Mouse (Mus musculus) CD4-positive, CD25-positive, alpha-beta regulatory T cell, adult 2 months (primary cell): ENCODE measurements around the gene Epop.

ENCODE experiments used
- DNase-seq: peaks from one replicate; pipeline ENCODE4 v3.0.0-alpha.2; 2012; ENCODE audit warnings: low read depth, low spot score

Gene Epop

GRCm38 (mm10) chr11:97590227-97590960, 39.1 kb downstream of the Epop start:
- no peak for DNase-seq

GRCm38 (mm10) chr11:97589216-97589615, 40.3 kb downstream of the Epop start:
- no peak for DNase-seq

- no peak for DNase-seq
These were observed 43.6 kb downstream of the Epop start for GRCm38 (mm10) chr11:97585932-97586331.

GRCm38 (mm10) chr11:97584476-97584875, 45.0 kb downstream of the Epop start:
- DNase-seq = no peak

- DNase-seq = no peak
These were observed 50.2 kb downstream of the Epop start for GRCm38 (mm10) chr11:97579088-97579857.

GRCm38 (mm10) chr11:97578286-97578685, 51.2 kb downstream of the Epop start:
- DNase-seq = no peak
